Mouse (Mus musculus) stomach, embryonic 14.5 days (tissue): ENCODE results near the gene Cyb5r3. TPM values are rescaled to one million over a fixed set of nuclear protein-coding genes. Genes with fewer than 3 reads are reported as not detected.

Experiments
- ATAC-seq: fragments of 200-750 bp; cut with Nextera tagmentation; 2 replicates; pipeline ENCODE4 v1.8.0; 2017; ENCODE audit warnings: low read depth, moderate TSS enrichment; ENCODE audit not compliant: insufficient number of reproducible peaks, insufficient read depth, low FRiP score
- H3K27ac ChIP-seq: fragments of 300-500 bp; sonication (generic); 2 replicates; pipeline ENCODE4 v1.5.1; 2014; ENCODE audit warnings: mild to moderate bottlenecking, low read length, moderate library complexity, mixed read lengths
- H3K27me3 ChIP-seq: fragments of 300-500 bp; sonication (generic); 2 replicates; pipeline ENCODE4 v1.6.1; 2014; ENCODE audit warnings: low read length, control low read depth, mixed read lengths; ENCODE audit not compliant: control insufficient read depth, insufficient read depth
- H3K36me3 ChIP-seq: fragments of 300-500 bp; sonication (generic); 2 replicates; pipeline ENCODE4 v1.6.1; 2014; ENCODE audit warnings: mild to moderate bottlenecking, control low read depth, low read length, moderate library complexity, mixed read lengths; ENCODE audit not compliant: control insufficient read depth, insufficient read depth
- H3K4me1 ChIP-seq: fragments of 300-500 bp; sonication (generic); 2 replicates; pipeline ENCODE4 v1.6.1; 2014; ENCODE audit warnings: low read length, control low read depth, mixed read lengths; ENCODE audit not compliant: control insufficient read depth, insufficient read depth
- H3K4me2 ChIP-seq: fragments of 300-500 bp; sonication (generic); replicated peaks from 2 replicates; pipeline ENCODE4 v1.6.1; 2014; ENCODE audit warnings: low read depth, low read length, control low read depth
- H3K4me3 ChIP-seq: fragments of 300-500 bp; sonication (generic); 2 replicates; pipeline ENCODE4 v1.5.1; 2014; ENCODE audit warnings: low read depth, low read length, control low read depth
- H3K9ac ChIP-seq: fragments of 300-500 bp; sonication (generic); replicated peaks from 2 replicates; pipeline ENCODE4 v1.6.1; 2014; ENCODE audit warnings: low read depth, mild to moderate bottlenecking, control low read depth, low read length, moderate library complexity, mixed read lengths
- H3K9me3 ChIP-seq: fragments of 300-500 bp; sonication (generic); 2 replicates; pipeline ENCODE4 v1.6.1; 2016; ENCODE audit warnings: low read depth, low read length, control low read depth; ENCODE audit not compliant: control insufficient read depth
- WGBS: fragments of 180-500 bp; shearing (Covaris S2); extraction: QIAGEN DNeasy Blood & Tissue Kit; methylation state at CpG from one replicate; pipeline ENCODE4 v1.1.7; 2014; 5-methylcytosine and 5-hydroxymethylcytosine counted together
- polyA plus RNA-seq: library from polyadenylated mRNA; unstranded; fragments of >200 nt; fragmentation: Nextera tagmentation; extraction: Ambion mirVana; gene quantifications from 2 replicates; pipeline ENCODE4 v1.2.1, GENCODE M21; 2014

Gene Cyb5r3
- polyA plus RNA-seq, 1 experiment from 2014 or later: 214 TPM

DNA sequence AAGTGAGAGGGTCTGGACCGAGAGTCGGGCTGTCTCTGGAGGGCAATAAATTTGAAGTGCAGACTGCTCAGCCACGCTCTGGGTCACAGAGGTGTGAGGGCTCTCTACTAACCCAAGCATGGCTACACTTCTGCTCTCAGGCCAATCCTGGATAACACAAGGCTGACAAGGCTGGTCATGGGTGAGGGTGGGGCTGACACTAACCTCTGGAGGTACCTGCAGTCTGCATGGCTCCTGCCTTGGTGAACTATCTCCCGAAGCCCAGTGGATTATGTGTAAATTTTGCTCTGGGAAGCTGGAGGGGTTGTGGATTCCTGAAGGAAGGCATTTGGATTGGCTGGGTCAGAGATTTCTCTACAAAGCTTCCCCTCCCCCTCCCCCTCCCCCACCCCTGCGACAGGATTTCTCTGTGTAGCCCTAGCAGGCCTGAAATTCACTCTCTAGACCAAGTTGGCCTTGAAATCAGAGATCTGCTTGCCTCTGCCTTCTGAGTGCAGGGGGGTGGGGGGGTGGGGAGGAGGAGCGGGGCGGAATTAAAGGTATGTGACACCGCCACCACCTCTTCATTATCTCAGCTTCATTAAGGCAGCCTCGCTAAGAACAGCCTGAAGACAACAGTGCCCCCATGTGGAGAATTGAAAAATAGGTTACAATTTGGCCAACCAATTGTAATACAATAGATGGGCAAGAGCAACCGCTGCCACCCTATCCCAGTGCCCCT lies 32.5 kb upstream of the Cyb5r3 start:
- Histone ChIP-seq H3K9ac (no peak overlapping the region), H3K36me3 (no peaks in the 10 kb centered on the region), H3K9me3 (no peaks in the 10 kb centered on the region), H3K4me3 (no peak overlapping the region), H3K4me1 (0 out of 2 replicates have a peak, but pooled peaks cover 2% of the 10 kb centered on the region), H3K4me2 (no peak overlapping the region), H3K27me3 (no peaks in the 10 kb centered on the region), H3K27ac (no peak overlapping the region)
- 20% methylated on average over 10 of the region's 10 CpGs for WGBS
- ATAC-seq: no peak

- no peak for ATAC-seq
- WGBS: 58% methylated on average over 4 of the region's 4 CpGs
- no peak overlapping the region for H3K9ac ChIP-seq
- H3K4me2 ChIP-seq: no peak overlapping the region
- H3K9me3 ChIP-seq: no peaks in the 10 kb centered on the region
- no peaks in the 10 kb centered on the region for H3K36me3 ChIP-seq
- no peaks in the 10 kb centered on the region for H3K27me3 ChIP-seq
- no peak overlapping the region for H3K4me3 ChIP-seq
- H3K27ac ChIP-seq: no peak overlapping the region
- no peaks in the 10 kb centered on the region for H3K4me1 ChIP-seq
Observed at GRCm38 (mm10) chr15:83202412-83202811, 30.0 kb upstream of the Cyb5r3 start.

DNA sequence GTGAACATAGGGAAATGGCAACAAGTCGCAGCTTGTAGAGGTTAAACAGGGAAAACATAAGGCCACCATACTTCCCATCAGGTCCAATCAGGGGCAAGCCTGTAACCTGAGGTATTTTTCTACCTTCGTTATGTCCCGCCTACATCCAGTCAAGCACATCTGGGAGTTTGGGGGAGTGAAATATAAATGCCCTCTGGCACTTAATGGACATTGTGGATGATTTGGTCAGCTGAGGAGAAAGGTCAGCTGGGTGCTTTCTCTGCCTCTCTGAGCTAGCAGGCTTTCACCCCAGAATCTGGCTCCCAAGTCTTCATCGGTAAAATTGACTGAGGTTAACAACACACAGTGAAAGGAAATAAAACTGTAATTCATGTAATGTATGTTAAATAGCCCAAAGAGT lies 21.0 kb upstream of the Cyb5r3 start:
- H3K36me3 ChIP-seq: no peaks in the 10 kb centered on the region
- H3K27me3 ChIP-seq: no peaks in the 10 kb centered on the region
- no peak overlapping the region for H3K4me3 ChIP-seq
- ATAC-seq: no peak
- no peaks in the 10 kb centered on the region for H3K4me1 ChIP-seq
- no peaks in the 10 kb centered on the region for H3K9me3 ChIP-seq
- no peak overlapping the region for H3K4me2 ChIP-seq
- H3K9ac ChIP-seq: no peak overlapping the region
- no peak overlapping the region for H3K27ac ChIP-seq
- 94% methylated on average over 4 of the region's 4 CpGs for WGBS

DNA sequence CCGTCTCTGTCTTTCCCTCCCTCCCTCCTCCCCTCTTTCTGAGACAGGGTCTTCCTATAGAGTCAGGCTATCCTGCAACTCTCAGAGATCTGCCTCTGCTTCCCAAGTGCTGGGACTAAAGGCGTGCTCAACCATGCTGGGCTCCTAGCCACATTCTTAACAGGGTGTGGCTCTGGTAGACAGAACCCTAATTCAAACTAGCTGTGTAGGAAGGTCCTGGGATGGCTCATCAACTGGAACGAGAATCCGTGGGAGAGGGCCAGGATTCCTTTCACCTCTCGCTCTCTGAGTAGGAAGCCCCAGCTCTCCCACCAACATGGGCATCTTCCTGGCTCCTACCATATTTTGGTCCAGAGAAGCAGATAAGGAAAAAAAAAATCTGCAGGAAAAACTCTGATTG lies 10.0 kb upstream of the Cyb5r3 start:
- Histone ChIP-seq H3K4me1 (no peaks in the 10 kb centered on the region), H3K9me3 (no peaks in the 10 kb centered on the region), H3K36me3 (no peaks in the 10 kb centered on the region), H3K4me3 (no peak overlapping the region), H3K4me2 (no peak overlapping the region), H3K27me3 (no peaks in the 10 kb centered on the region), H3K27ac (no peak overlapping the region), H3K9ac (no peak overlapping the region)
- 64% methylated on average over 5 of the region's 5 CpGs for WGBS
- ATAC-seq: no peak

DNA sequence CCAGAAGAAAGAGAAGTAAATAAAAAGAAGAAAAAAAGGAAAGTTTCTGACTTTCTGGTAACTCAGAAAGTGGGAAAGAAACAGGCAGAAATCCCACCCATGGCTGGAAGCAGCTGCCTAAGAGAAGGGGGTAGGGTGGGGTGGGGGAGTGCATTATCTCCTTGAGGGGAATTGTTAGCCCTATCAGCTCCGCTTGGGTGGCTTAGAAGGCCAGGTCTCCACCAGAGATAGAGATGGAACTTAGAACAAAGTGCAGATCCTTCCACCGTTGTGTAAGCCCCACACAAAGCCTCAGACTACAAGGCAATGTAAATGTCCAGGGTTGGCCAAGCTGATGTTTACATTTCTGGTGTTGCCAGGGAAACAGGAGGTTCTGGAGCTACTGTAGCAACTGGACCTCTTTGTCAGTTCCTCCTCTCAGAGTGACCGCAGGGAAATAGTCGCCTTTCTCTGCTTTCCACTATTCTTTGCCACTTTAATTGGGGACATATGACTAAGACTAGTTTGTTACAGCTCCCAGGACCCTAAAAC lies 9.5 kb upstream of the Cyb5r3 start:
- Histone ChIP-seq H3K4me1 (no peaks in the 10 kb centered on the region), H3K9ac (no peak overlapping the region), H3K4me3 (no peak overlapping the region), H3K27ac (no peak overlapping the region), H3K27me3 (no peaks in the 10 kb centered on the region), H3K36me3 (no peaks in the 10 kb centered on the region), H3K4me2 (no peak overlapping the region), H3K9me3 (no peaks in the 10 kb centered on the region)
- WGBS: 45% methylated on average over 4 of the region's 4 CpGs
- no peak for ATAC-seq

DNA sequence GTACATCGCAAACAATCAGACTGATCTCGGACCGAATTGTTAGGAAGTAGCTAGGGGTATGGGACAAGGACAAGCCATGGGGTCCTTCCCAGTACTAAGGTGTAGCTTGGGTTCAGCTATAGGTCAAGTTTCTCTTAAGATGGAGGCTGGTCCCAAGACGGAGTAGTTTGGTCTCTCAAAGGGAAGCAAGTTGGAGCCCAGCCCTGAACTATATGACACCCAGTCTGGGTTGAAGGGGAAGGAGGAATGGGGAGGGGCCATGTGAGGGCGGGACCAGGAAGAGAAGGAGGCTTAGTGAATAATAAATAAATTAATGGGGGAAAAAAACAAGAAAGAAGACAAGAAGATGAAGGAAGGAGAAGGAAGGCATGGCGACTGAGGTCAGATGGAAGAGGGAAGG lies 7.6 kb upstream of the Cyb5r3 start:
- ATAC-seq: no peak
- Histone ChIP-seq H3K27ac (no peak overlapping the region), H3K9ac (no peak overlapping the region), H3K9me3 (no peaks in the 10 kb centered on the region), H3K4me2 (no peak overlapping the region), H3K27me3 (no peaks in the 10 kb centered on the region), H3K4me1 (no peaks in the 10 kb centered on the region), H3K4me3 (no peak overlapping the region), H3K36me3 (no peaks in the 10 kb centered on the region)
- 80% methylated on average over 6 of the region's 6 CpGs for WGBS

DNA sequence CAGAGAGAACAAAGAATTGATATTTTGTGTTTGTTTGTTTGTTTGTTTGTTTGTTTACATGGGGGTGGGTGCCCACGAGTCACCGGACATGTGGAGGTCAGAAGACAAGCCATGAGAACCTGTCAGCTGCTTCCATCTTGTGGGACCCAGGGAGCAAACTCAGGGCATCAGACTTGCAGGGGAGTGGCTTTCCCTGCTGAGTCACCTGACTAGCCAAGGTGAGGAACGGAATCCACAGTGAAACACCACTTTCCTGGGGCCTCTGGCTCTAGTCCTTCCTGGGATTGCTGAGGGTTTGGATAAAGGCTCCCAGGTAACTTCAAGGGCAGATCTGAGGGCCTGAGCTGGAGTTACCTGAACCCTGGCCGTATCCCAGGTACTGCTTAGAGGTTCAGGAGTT lies 4.3 kb upstream of the Cyb5r3 start:
- no peak overlapping the region for H3K9ac ChIP-seq
- H3K4me1 ChIP-seq: peaks cover 4% of the 10 kb centered on the region; the same call in 1 of the 2 replicates
- WGBS: 60% methylated on average over 4 of the region's 4 CpGs
- no peak overlapping the region for H3K4me2 ChIP-seq
- no peaks in the 10 kb centered on the region for H3K27me3 ChIP-seq
- no peak for ATAC-seq
- H3K9me3 ChIP-seq: no peaks in the 10 kb centered on the region
- H3K4me3 ChIP-seq: no peak overlapping the region
- no peak overlapping the region for H3K27ac ChIP-seq
- no peaks in the 10 kb centered on the region for H3K36me3 ChIP-seq

- Histone ChIP-seq H3K36me3 (no peaks in the 10 kb centered on the region), H3K4me2 (no peak overlapping the region), H3K27ac (no peak overlapping the region), H3K4me3 (no peak overlapping the region), H3K9me3 (no peaks in the 10 kb centered on the region), H3K27me3 (no peaks in the 10 kb centered on the region), H3K9ac (no peak overlapping the region), H3K4me1 (peaks cover 27% of the 10 kb centered on the region)
- WGBS: 85% methylated on average over 14 of the region's 14 CpGs
- ATAC-seq: no peak
Observed at GRCm38 (mm10) chr15:83173914-83174884, 1.8 kb upstream of the Cyb5r3 start.
